11 mouse cellular contexts compared by ENCODE assay signal in the genomic region with DNA sequence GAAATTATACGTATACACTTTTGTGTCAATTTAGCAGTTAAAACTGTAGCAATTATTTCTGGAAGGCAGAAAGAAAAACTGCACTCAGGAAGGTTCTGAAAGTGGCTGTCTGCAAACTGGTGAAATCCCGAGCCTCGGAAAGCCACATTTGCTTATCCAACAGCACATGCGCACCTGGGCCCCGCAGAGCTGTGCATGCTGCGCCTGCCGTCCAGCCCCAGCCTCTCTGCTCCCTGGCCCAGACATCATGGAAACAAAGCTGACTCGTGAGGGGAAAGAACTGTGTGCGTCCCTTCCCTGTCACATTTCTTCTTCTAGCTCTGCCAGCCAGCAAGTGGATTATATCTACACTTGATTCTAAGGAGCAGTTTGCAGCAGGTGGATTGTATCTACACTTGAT.
DNase-seq lines count a peak whose midpoint lies in the region; ATAC-seq lines count a peak whose summit lies in the region.
"Had no signal": no experiment of that assay in that cellular context is flagged by ENCODE, and none has a peak within 500 bp of the region (broad histone marks: within the 10 kb centered on the region; RNA-seq: fewer than 3 reads in every experiment).

No protein-coding gene starts in this region.

- peak overlapping the region; percentile 16; the same call in 1 of the 2 replicates for H3K4me2 ChIP-seq in lung, embryonic 15.5 days
- H3K4me2 ChIP-seq: liver, embryonic 15.5 days had no signal

- no peak overlapping the region for H3K9ac ChIP-seq in lung, embryonic 15.5 days
- H3K9ac ChIP-seq: liver, embryonic 15.5 days had no signal

- H3K36me3 ChIP-seq in lung, embryonic 15.5 days = no peaks in the 10 kb centered on the region
- H3K36me3 ChIP-seq: liver, embryonic 15.5 days had no signal

- no peaks in the 10 kb centered on the region for H3K27me3 ChIP-seq in lung, embryonic 15.5 days
- H3K27me3 ChIP-seq: liver, embryonic 15.5 days had no signal

- intact Hi-C loops in left cerebral cortex, postnatal 4 days (cut with DNase I) = no loop called here

- H3K27ac ChIP-seq in lung, embryonic 15.5 days = peak overlapping the region; percentile 41
- H3K27ac ChIP-seq: liver, embryonic 15.5 days had no signal

- WGBS in lung, embryonic 15.5 days = 40% methylated on average over 9 of the region's 9 CpGs

- H3K4me3 ChIP-seq in lung, embryonic 15.5 days = peak overlapping the region; percentile 6; the same call in 1 of the 2 replicates
- H3K4me3 ChIP-seq: liver, embryonic 15.5 days had no signal

- H3K9me3 ChIP-seq in lung, embryonic 15.5 days = no peaks in the 10 kb centered on the region
- H3K9me3 ChIP-seq: liver, embryonic 15.5 days had no signal

- no peak for DNase-seq in lung, postnatal 14 days
- DNase-seq in R1 (ENCODE audit: low read depth, low spot score) = peak; percentile 59
- DNase-seq in cerebellum, adult 8-10 months = peak; percentile 46
- DNase-seq in left cerebral cortex, postnatal 4 days = peak; percentile 36
- DNase-seq in gastrocnemius, postnatal 25 days = no peak
- DNase-seq in adrenal gland, postnatal 4 days (ENCODE audit: low spot score in 2 of 2) = no peak
- DNase-seq in adrenal gland, adult 18-20 months (ENCODE audit: low spot score in 2 of 2) = no peak
- DNase-seq: embryo, embryonic 11 days; gastrocnemius, postnatal 36 days had no signal

- H3K4me1 ChIP-seq in lung, embryonic 15.5 days = 0 out of 2 replicates have a peak, but pooled peaks cover 5% of the 10 kb centered on the region
- H3K4me1 ChIP-seq: liver, embryonic 15.5 days had no signal

- no peak for ATAC-seq in lung, embryonic 15.5 days (ENCODE audit: borderline replicate concordance, extremely low read depth, low FRiP score, low TSS enrichment)

Comparison
In these comparisons a context has a peak if more than half of its experiments do, and no peak if none do; other contexts are left out.
1. DNase-seq: peak in R1 (single experiment), cerebellum, adult 8-10 months (single experiment) and left cerebral cortex, postnatal 4 days (single experiment); none in lung, postnatal 14 days (single experiment), gastrocnemius, postnatal 25 days (single experiment), adrenal gland, postnatal 4 days (0 of 2) and adrenal gland, adult 18-20 months (0 of 2).